Mouse (Mus musculus) MEL (cell line): ENCODE measurements at regions not wholly inside any gene's neighbourhood (a gene's known extent, or its start where the extent isn't known, plus 50 kb on each side); places are given as distances from the start of the nearest gene placed in this dataset.

Experiments used
- GATA1 ChIP-seq: IDR thresholded peaks from 2 replicates; pipeline ENCODE4 v1.6.1; 2011; ENCODE audit warnings: low read depth, low read length, improper control_type of control experiment
- MYB ChIP-seq: IDR thresholded peaks from 2 replicates; pipeline ENCODE4 v1.6.1; 2011; ENCODE audit warnings: mild to moderate bottlenecking, low read depth, low read length, improper control_type of control experiment
- RCOR1 ChIP-seq: IDR thresholded peaks from 2 replicates; pipeline ENCODE4 v1.6.1; 2012; ENCODE audit warnings: low read depth, mild to moderate bottlenecking, inconsistent platforms, low read length, improper control_type of control experiment
- SIN3A ChIP-seq: IDR thresholded peaks from 2 replicates; pipeline ENCODE4 v1.6.1; 2012; ENCODE audit warnings: low read length, improper control_type of control experiment, inconsistent platforms

DNA sequence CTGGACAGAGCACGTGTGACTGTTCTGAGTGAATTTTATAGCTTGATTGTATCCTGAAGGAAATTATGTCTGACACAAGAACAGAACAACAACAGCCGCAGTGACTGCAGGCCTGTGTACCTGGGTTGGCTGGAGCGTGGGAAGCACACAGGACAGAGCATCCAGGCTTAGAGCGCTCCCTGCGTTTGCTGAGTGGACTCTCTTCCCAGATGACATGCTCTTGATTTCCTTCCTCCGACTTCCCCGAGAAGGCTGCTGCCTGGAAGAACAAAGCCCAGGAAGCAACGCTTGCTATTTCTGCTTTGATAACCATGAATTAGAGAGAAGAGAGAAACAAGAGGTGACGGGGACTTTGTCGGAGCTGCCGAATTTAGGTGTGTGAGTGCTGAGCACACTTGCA is 532.2 kb downstream of the 1810013L24Rik start:
- no peak for TF ChIP-seq RCOR1
- no peak for TF ChIP-seq GATA1
- no peak for TF ChIP-seq MYB
- TF ChIP-seq SIN3A = no peak
